Mouse (Mus musculus) ES-E14 (cell line): ENCODE results near the gene Klhl20.

Source experiments
- CHD2 ChIP-seq: IDR thresholded peaks from 2 replicates; pipeline ENCODE4 v1.6.1; 2014; ENCODE audit warnings: mild to moderate bottlenecking, low read depth, low read length, inconsistent platforms
- HCFC1 ChIP-seq: IDR thresholded peaks from 2 replicates; pipeline ENCODE4 v1.6.1; 2012; ENCODE audit warnings: low read length, inconsistent platforms, borderline replicate concordance; ENCODE audit not compliant: insufficient read depth
- MAFK ChIP-seq: IDR thresholded peaks from 2 replicates; pipeline ENCODE4 v1.6.1; 2014; ENCODE audit warnings: mild to moderate bottlenecking, low read depth, low read length, inconsistent platforms; ENCODE audit not compliant: insufficient read depth
- ZC3H11A ChIP-seq: IDR thresholded peaks from 2 replicates; pipeline ENCODE4 v1.6.1; 2012; ENCODE audit warnings: low read depth, mild to moderate bottlenecking, inconsistent platforms, low read length, borderline replicate concordance
- ZNF384 ChIP-seq: IDR thresholded peaks from 2 replicates; pipeline ENCODE4 v1.6.1; 2012; ENCODE audit warnings: low read depth, low read length, inconsistent platforms

DNA sequence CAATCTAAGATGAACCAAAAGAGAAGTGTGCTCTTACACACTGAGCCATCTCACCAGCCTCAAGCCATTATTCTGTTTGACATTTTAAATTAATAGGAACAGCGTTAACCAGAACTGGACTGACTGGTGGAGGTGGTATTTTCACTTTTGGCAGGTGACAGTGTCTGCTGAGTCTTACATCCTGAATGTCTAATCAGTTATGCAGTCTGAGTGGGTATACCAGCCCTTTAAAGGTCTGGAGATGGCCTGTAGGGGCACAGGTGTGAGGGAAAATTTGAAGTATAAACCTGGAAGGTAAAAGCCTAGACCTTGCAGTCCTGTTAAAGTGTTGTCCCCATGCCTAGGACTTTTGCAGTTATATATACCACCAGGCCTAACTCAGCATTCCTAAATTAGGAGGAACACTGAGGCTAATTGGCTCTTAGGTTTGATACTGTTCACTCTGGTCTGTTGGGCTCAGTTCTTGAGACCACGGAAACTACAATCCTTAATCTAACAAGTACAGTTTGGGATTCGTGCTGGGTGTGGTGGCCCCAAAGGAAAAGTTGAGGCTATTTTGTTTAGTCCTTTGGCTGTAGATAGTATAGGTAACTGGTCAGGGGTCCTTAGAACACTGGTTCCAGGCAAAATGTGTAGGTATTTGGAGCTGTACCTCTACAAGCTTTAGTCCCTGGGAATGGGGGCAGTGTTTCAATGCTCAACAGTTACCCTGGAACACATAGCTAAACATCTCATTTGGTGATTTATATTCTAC is 92.2 kb downstream of the Klhl20 start:
- TF ChIP-seq ZNF384, result no peak
- no peak for TF ChIP-seq MAFK
- no peak for TF ChIP-seq ZC3H11A
- TF ChIP-seq CHD2, result no peak
- no peak for TF ChIP-seq HCFC1
